ENCODE assay signal across 8 mouse cellular contexts in the genomic region with DNA sequence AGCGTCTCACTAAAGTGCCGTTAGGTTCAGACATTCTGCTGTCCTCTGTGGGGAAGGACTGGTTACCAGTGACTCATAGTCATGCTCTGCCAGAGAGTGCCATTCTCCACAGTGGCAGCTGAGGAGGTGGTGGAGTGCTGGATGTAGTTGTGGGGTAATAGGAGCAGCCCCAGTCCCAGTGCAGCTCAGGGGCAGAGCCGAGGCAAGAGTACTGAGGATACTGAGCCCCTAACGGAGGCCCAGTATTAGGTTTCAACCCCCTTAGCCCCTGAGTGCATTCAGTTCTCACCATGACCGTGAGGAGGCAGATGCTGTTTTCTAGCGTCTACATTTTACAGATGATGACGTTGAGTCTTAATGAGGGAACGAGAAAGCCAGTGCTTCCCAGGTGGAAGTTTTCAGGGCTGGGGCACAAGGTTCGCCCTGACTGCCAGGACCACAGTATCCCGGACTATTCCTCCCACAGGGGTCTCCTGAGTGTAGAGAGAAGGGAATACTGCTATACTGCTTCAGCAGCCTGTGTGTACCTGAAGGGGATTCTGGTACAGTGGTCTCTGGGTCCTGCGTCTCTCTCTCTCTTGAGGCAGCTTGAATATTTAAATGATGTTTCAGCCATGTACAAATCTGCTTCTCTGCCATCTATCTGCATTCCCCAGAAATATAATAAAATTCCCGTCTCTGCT. TPM values are rescaled to one million over a fixed set of nuclear protein-coding genes. Genes with fewer than 3 reads are reported as not detected.
DNase-seq lines count a peak whose midpoint lies in the region; ATAC-seq and TF ChIP-seq lines count a peak whose summit lies in the region.

No protein-coding gene starts in this region.

- H3K9me3 ChIP-seq in heart, embryonic 16.5 days (replicated peaks; ENCODE audit: control insufficient read depth, low read length), result no peaks in the 10 kb centered on the region
- no peaks in the 10 kb centered on the region for H3K9me3 ChIP-seq in forebrain, embryonic 11.5 days (ENCODE audit: control insufficient read depth, low read length)
- H3K9me3 ChIP-seq in limb, embryonic 14.5 days (ENCODE audit: control insufficient read depth, low read length), result no peaks in the 10 kb centered on the region

- H3K4me1 ChIP-seq in heart, embryonic 16.5 days (ENCODE audit: control insufficient read depth, insufficient read depth, low read length), result peaks cover 13% of the 10 kb centered on the region
- H3K4me1 ChIP-seq in forebrain, embryonic 11.5 days (replicated peaks; ENCODE audit: control insufficient read depth, insufficient read depth, low read length), result peaks cover 12% of the 10 kb centered on the region
- H3K4me1 ChIP-seq in limb, embryonic 14.5 days (ENCODE audit: control insufficient read depth, insufficient read depth, low read length), result peaks cover 28% of the 10 kb centered on the region
- H3K4me1 ChIP-seq in kidney, adult 2 months (ENCODE audit: control insufficient read depth, insufficient read depth, low read length), result peaks cover 5% of the 10 kb centered on the region; the same call in 1 of the 2 replicates

- TF ChIP-seq CTCF in kidney, adult 2 months (conservative IDR thresholded peaks at IDR 0.05; ENCODE audit: insufficient read depth, insufficient read length, low read depth, low read length), result no peak

- no peaks in the 10 kb centered on the region for H3K27me3 ChIP-seq in heart, embryonic 16.5 days (ENCODE audit: control insufficient read depth, insufficient read depth, low read length)
- H3K27me3 ChIP-seq in forebrain, embryonic 11.5 days (ENCODE audit: control insufficient read depth, insufficient read depth, low read length), result no peaks in the 10 kb centered on the region; the same call in 1 of the 2 replicates
- H3K27me3 ChIP-seq in limb, embryonic 14.5 days (ENCODE audit: control insufficient read depth, insufficient read depth, low read length), result no peaks in the 10 kb centered on the region
- H3K27me3 ChIP-seq in kidney, adult 2 months (replicated peaks; ENCODE audit: control insufficient read depth, insufficient read depth, low read length), result no peaks in the 10 kb centered on the region

- TF ChIP-seq POLR2A in limb, embryonic 14.5 days (IDR thresholded peaks at IDR 0.05; ENCODE audit: borderline replicate concordance, extremely low read depth, insufficient read depth, insufficient read length), result no peak
- no peak for TF ChIP-seq POLR2A in kidney, adult 2 months (IDR thresholded peaks at IDR 0.05; ENCODE audit: low read depth, low read length)

- no peak for ATAC-seq in heart, embryonic 16.5 days (replicated peaks; ENCODE audit: extremely low read depth, insufficient read depth, low FRiP score)
- peak; percentile 43; the same call in 1 of the 2 replicates for ATAC-seq in forebrain, embryonic 11.5 days (replicated peaks; ENCODE audit: low FRiP score)
- peak; percentile 43; the same call in 1 of the 2 replicates for ATAC-seq in limb, embryonic 14.5 days (ENCODE audit: low FRiP score, low read depth)
- no peak for ATAC-seq in erythroid progenitor cell, adult 5-6 weeks (replicated peaks; ENCODE audit: low FRiP score, poor library complexity, severe bottlenecking)

- no peak overlapping the region for H3K4me3 ChIP-seq in heart, embryonic 16.5 days (ENCODE audit: low read length)
- H3K4me3 ChIP-seq in forebrain, embryonic 11.5 days (ENCODE audit: low read depth, low read length), result no peak overlapping the region
- H3K4me3 ChIP-seq in limb, embryonic 14.5 days (replicated peaks; ENCODE audit: low read length), result no peak overlapping the region
- H3K4me3 ChIP-seq in kidney, adult 2 months (ENCODE audit: insufficient read depth, low read depth, low read length), result no peak overlapping the region

- no peak for DNase-seq in heart, adult 18-20 months
- peak; percentile 79 for DNase-seq in Muller cell, postnatal 12 days (ENCODE audit: inconsistent ontology term)
- peak; percentile 50 for DNase-seq in forebrain, embryonic 11.5 days (ENCODE audit: low spot score)
- peak; percentile 47 for DNase-seq in limb, embryonic 14.5 days (ENCODE audit: low spot score)
- DNase-seq in urinary bladder, adult 2 months (ENCODE audit: low spot score), result no peak
- no peak for DNase-seq in kidney, adult 2 months

- H3K4me2 ChIP-seq in heart, embryonic 16.5 days (ENCODE audit: low read depth, low read length), result no peak overlapping the region
- H3K4me2 ChIP-seq in forebrain, embryonic 11.5 days (ENCODE audit: low read depth, low read length, severe bottlenecking), result no peak overlapping the region
- H3K4me2 ChIP-seq in limb, embryonic 14.5 days (replicated peaks; ENCODE audit: low read depth, low read length, severe bottlenecking), result peak overlapping the region; percentile 51

- 0 out of 2 replicates have a peak overlapping the region, but pooled peaks have one; percentile 4 for H3K27ac ChIP-seq in heart, embryonic 16.5 days (ENCODE audit: low read length)
- 0 out of 2 replicates have a peak overlapping the region, but pooled peaks have one; percentile 48 for H3K27ac ChIP-seq in forebrain, embryonic 11.5 days (ENCODE audit: low read depth, low read length)
- peak overlapping the region; percentile 88 for H3K27ac ChIP-seq in limb, embryonic 14.5 days (replicated peaks; ENCODE audit: low read depth, low read length)
- H3K27ac ChIP-seq in kidney, adult 2 months (ENCODE audit: insufficient read depth, low read depth, low read length), result no peak overlapping the region

- WGBS in heart, embryonic 16.5 days, result 29% methylated on average over 12 of the region's 12 CpGs
- WGBS in forebrain, embryonic 11.5 days, result 35% methylated on average over 12 of the region's 12 CpGs
- WGBS in limb, embryonic 14.5 days, result 11% methylated on average over 12 of the region's 12 CpGs
- 25% methylated on average over 12 of the region's 12 CpGs for WGBS in kidney, adult 2 months

- no peak overlapping the region for H3K9ac ChIP-seq in heart, embryonic 16.5 days (ENCODE audit: low read length)
- no peak overlapping the region for H3K9ac ChIP-seq in forebrain, embryonic 11.5 days (ENCODE audit: low read length)
- H3K9ac ChIP-seq in limb, embryonic 14.5 days (ENCODE audit: low read depth, low read length, severe bottlenecking), result no peak overlapping the region

- no peaks in the 10 kb centered on the region for H3K36me3 ChIP-seq in heart, embryonic 16.5 days (ENCODE audit: control insufficient read depth, insufficient read depth)
- H3K36me3 ChIP-seq in forebrain, embryonic 11.5 days (ENCODE audit: control insufficient read depth, insufficient read depth, low read length), result no peaks in the 10 kb centered on the region
- no peaks in the 10 kb centered on the region for H3K36me3 ChIP-seq in limb, embryonic 14.5 days (ENCODE audit: control insufficient read depth, insufficient read depth, low read length)
- H3K36me3 ChIP-seq in kidney, adult 2 months (ENCODE audit: control insufficient read depth, insufficient read depth, low read length), result no peaks in the 10 kb centered on the region

RNA-seq across cellular contexts. Expression of a gene that starts 40.1 kb away (rescaled TPM):
- 25.1 and 33.2 TPM in 2 replicates for polyA plus RNA-seq in heart, embryonic 16.5 days (2015; fragmentation: Nextera tagmentation; extraction: Ambion mirVana)
- total RNA-seq in heart, adult 18-20 months (2021), result 10 to 100 TPM; 25.0 to 32.3 TPM
- 51.3 and 53.9 TPM in 2 replicates for polyA plus RNA-seq in forebrain, embryonic 11.5 days (2014; fragmentation: Nextera tagmentation; extraction: Ambion mirVana)
- polyA plus RNA-seq in limb, embryonic 14.5 days (2012; rRNA removed), result 62.3 and 78.4 TPM in 2 replicates
- polyA plus RNA-seq in limb, embryonic 14.5 days (2014; fragmentation: Nextera tagmentation; extraction: Ambion mirVana), result 44.3 and 50.1 TPM in 2 replicates
- total RNA-seq in erythroid progenitor cell, adult 5-6 weeks (2015; ENCODE audit: low replicate concordance), result 35.2 and 38.6 TPM in 2 replicates
- total RNA-seq in erythroid progenitor cell, adult 5-6 weeks (2017; ENCODE audit: low replicate concordance), result 41.8 and 57.6 TPM in 2 replicates
- polyA plus RNA-seq in urinary bladder, adult 2 months (2012; rRNA removed), result 47.1 and 48.4 TPM in 2 replicates
- polyA plus RNA-seq in kidney, adult 2 months (2012; rRNA removed), result 28.9 and 33.4 TPM in 2 replicates

Comparison
In these comparisons a context has a peak if more than half of its experiments do, and no peak if none do; other contexts are left out.
1. ATAC-seq: peak in forebrain, embryonic 11.5 days (single experiment) and limb, embryonic 14.5 days (single experiment); none in heart, embryonic 16.5 days (single experiment) and erythroid progenitor cell, adult 5-6 weeks (single experiment).
2. DNase-seq: peak in Muller cell, postnatal 12 days (single experiment), forebrain, embryonic 11.5 days (single experiment) and limb, embryonic 14.5 days (single experiment); none in heart, adult 18-20 months (0 of 2), urinary bladder, adult 2 months (single experiment) and kidney, adult 2 months (single experiment).